Mouse (Mus musculus) MEL (cell line): Measurements from ENCODE around the gene Gm6583. TPM values are rescaled to one million over a fixed set of nuclear protein-coding genes. Genes with fewer than 3 reads are reported as not detected.

ENCODE experiments used
- DNase-seq: peaks from one replicate; pipeline ENCODE4 v3.0.0; 2011; ENCODE audit warnings: low read depth, low spot score
- H3K27ac ChIP-seq: 2 replicates; pipeline ENCODE4 v1.5.1; 2012; ENCODE audit warnings: low read depth, mild to moderate bottlenecking, control low read depth, low read length, moderate library complexity; ENCODE audit not compliant: control insufficient read depth
- H3K27me3 ChIP-seq, 2 experiments: fragments of 150-350 bp in 1 of 2; sonication (generic) in 1 of 2; 2 replicates each; pipeline ENCODE4 v1.6.1; 2012; ENCODE audit warnings: low read length in 2 of 2, mild to moderate bottlenecking in 2 of 2, improper control_type of control experiment in 1 of 2, moderate library complexity in 1 of 2; ENCODE audit not compliant: insufficient read depth in 2 of 2, control insufficient read depth in 1 of 2
- H3K36me3 ChIP-seq, 2 experiments: 2 replicates each; pipeline ENCODE4 v1.6.1; 2012 to 2014; ENCODE audit warnings: low read length in 2 of 2, improper control_type of control experiment in 1 of 2, inconsistent platforms in 1 of 2, mild to moderate bottlenecking in 1 of 2; ENCODE audit not compliant: insufficient read depth in 2 of 2, control insufficient read depth in 1 of 2
- H3K4me1 ChIP-seq, 2 experiments: fragments of 150-350 bp in 1 of 2; sonication (generic) in 1 of 2; 2 replicates each; pipeline ENCODE4 v1.6.1; 2012; ENCODE audit warnings: low read length in 2 of 2, improper control_type of control experiment in 1 of 2, mild to moderate bottlenecking in 1 of 2; ENCODE audit not compliant: insufficient read depth in 2 of 2, control insufficient read depth in 1 of 2
- H3K4me3 ChIP-seq, 2 experiments: fragments of 150-350 bp in 1 of 2; sonication (generic) in 1 of 2; 2 replicates each; pipeline ENCODE4 v1.5.1; 2012; ENCODE audit warnings: low read depth in 2 of 2, low read length in 2 of 2, mild to moderate bottlenecking in 2 of 2, moderate library complexity in 2 of 2, control low read depth in 1 of 2, improper control_type of control experiment in 1 of 2; ENCODE audit not compliant: control insufficient read depth in 1 of 2, insufficient read depth in 1 of 2
- H3K79me2 ChIP-seq: 2 replicates; pipeline ENCODE4 v1.6.1; 2012; ENCODE audit warnings: mild to moderate bottlenecking, low read length, moderate library complexity; ENCODE audit not compliant: control insufficient read depth, poor library complexity, insufficient read depth
- H3K9ac ChIP-seq: 2 replicates; pipeline ENCODE4 v1.6.1; 2012; ENCODE audit warnings: low read depth, mild to moderate bottlenecking, control low read depth, low read length, moderate library complexity; ENCODE audit not compliant: control insufficient read depth, poor library complexity, severe bottlenecking
- H3K9me3 ChIP-seq: fragments of 150-350 bp; sonication (generic); replicated peaks from 2 replicates; pipeline ENCODE4 v1.6.1; 2012; ENCODE audit warnings: mild to moderate bottlenecking, low read length, improper control_type of control experiment, moderate library complexity; ENCODE audit not compliant: insufficient read depth
- BHLHE40 ChIP-seq: IDR thresholded peaks from 2 replicates; pipeline ENCODE4 v1.6.1; 2012; ENCODE audit warnings: low read depth, mild to moderate bottlenecking, inconsistent platforms, low read length, improper control_type of control experiment, borderline replicate concordance
- CHD1 ChIP-seq: IDR thresholded peaks from 2 replicates; pipeline ENCODE4 v1.6.1; 2012; ENCODE audit warnings: low read depth, mild to moderate bottlenecking, inconsistent platforms, low read length, improper control_type of control experiment
- ELF1 ChIP-seq: IDR thresholded peaks from 2 replicates; pipeline ENCODE4 v1.6.1; 2014; ENCODE audit warnings: low read depth, mild to moderate bottlenecking, inconsistent platforms, low read length, improper control_type of control experiment, moderate library complexity
- GATA1 ChIP-seq: IDR thresholded peaks from 2 replicates; pipeline ENCODE4 v1.6.1; 2011; ENCODE audit warnings: low read depth, low read length, improper control_type of control experiment
- JUND ChIP-seq: IDR thresholded peaks from 2 replicates; pipeline ENCODE4 v1.6.1; 2011; ENCODE audit warnings: low read depth, mild to moderate bottlenecking, improper control_type of control experiment, low read length
- MAX ChIP-seq: IDR thresholded peaks from 2 replicates; pipeline ENCODE4 v1.6.1; 2011; ENCODE audit warnings: low read length, improper control_type of control experiment
- MAZ ChIP-seq: IDR thresholded peaks from 2 replicates; pipeline ENCODE4 v1.6.1; 2012; ENCODE audit warnings: low read depth, mild to moderate bottlenecking, inconsistent platforms, low read length, improper control_type of control experiment
- MEF2A ChIP-seq: IDR thresholded peaks from 2 replicates; pipeline ENCODE4 v1.6.1; 2014; ENCODE audit warnings: low read depth, mild to moderate bottlenecking, inconsistent platforms, low read length, improper control_type of control experiment; ENCODE audit not compliant: poor library complexity, insufficient replicate concordance, severe bottlenecking; ENCODE audit errors: extremely low read depth
- MYB ChIP-seq: IDR thresholded peaks from 2 replicates; pipeline ENCODE4 v1.6.1; 2011; ENCODE audit warnings: mild to moderate bottlenecking, low read depth, low read length, improper control_type of control experiment
- NRF1 ChIP-seq: IDR thresholded peaks from 2 replicates; pipeline ENCODE4 v1.6.1; 2014; ENCODE audit warnings: low read depth, mild to moderate bottlenecking, inconsistent platforms, low read length, improper control_type of control experiment, moderate library complexity; ENCODE audit not compliant: poor library complexity, insufficient read depth, severe bottlenecking
- POLR2A ChIP-seq, 2 experiments: IDR thresholded peaks; 2 replicates each; pipeline ENCODE4 v1.6.1; 2011 to 2012; ENCODE audit warnings: low read length in 2 of 2, mild to moderate bottlenecking in 2 of 2, control low read depth in 1 of 2, improper control_type of control experiment in 1 of 2, low read depth in 1 of 2, moderate library complexity in 1 of 2; ENCODE audit not compliant: control insufficient read depth in 1 of 2, insufficient read depth in 1 of 2, poor library complexity in 1 of 2
- TBP ChIP-seq: IDR thresholded peaks from 2 replicates; pipeline ENCODE4 v1.8.0; 2011; ENCODE audit warnings: low read depth, low read length, improper control_type of control experiment
- UBTF ChIP-seq: IDR thresholded peaks from 2 replicates; pipeline ENCODE4 v1.6.1; 2012; ENCODE audit warnings: low read depth, mild to moderate bottlenecking, inconsistent platforms, low read length, improper control_type of control experiment, moderate library complexity, borderline replicate concordance; ENCODE audit not compliant: insufficient read depth
- ZC3H11A ChIP-seq: IDR thresholded peaks from 2 replicates; pipeline ENCODE4 v1.6.1; 2012; ENCODE audit warnings: low read depth, mild to moderate bottlenecking, inconsistent platforms, low read length, improper control_type of control experiment
- ZNF384 ChIP-seq: IDR thresholded peaks from 2 replicates; pipeline ENCODE4 v1.6.1; 2012; ENCODE audit warnings: low read depth, mild to moderate bottlenecking, inconsistent platforms, low read length, improper control_type of control experiment
- polyA plus RNA-seq, 2 experiments: library from polyadenylated mRNA; stranded (reverse) in 1 of 2; unstranded in 1 of 2; fragments of >175 nt in 1 of 2; fragments of >200 nt in 1 of 2; gene quantifications; 2 replicates each; pipeline versions ENCODE4 v1.2.1 to v1.2.4; 2012; ENCODE audit warnings: low replicate concordance in 2 of 2, low read depth in 1 of 2; ENCODE audit not compliant: insufficient read length in 2 of 2, insufficient read depth in 1 of 2, missing spikeins in 1 of 2
- total RNA-seq: library from RNA; depleted of rRNA; stranded (reverse); fragments of 300-350 nt; gene quantifications from 2 replicates; pipeline ENCODE4 v1.2.3, GENCODE M21; 2012

Gene Gm6583
- total and polyA plus RNA-seq, 3 experiments, result 0.04 to 0.11 TPM; not detected in 1

DNA sequence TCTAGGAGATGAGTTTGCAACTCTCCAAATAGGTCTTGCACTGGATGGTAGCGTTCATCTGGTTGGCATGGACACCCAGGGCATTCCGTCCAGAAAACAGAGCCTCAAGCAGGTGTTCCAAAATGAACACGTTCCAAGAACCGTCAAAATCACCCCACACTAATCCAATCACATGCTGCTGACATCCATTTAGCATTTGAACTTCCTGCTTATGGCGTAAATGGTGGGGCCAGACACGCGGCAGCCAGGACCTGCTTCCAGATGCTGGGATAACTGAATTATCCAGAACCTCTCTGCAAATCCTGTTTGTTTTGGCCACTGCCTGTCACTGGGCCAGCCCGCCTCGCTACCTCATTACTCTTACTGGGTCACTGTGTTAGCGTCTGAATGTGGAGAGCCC, 43.5 kb upstream of the Gm6583 start:
- Histone ChIP-seq H3K4me3 (no peak overlapping the region), H3K4me1 (no peaks in the 10 kb centered on the region), H3K9ac (no peak overlapping the region), H3K9me3 (no peaks in the 10 kb centered on the region)
- TF ChIP-seq BHLHE40 (no peak), MYB (no peak), POLR2A (IDR thresholded peaks at IDR 0.05; ENCODE audit: control insufficient read depth in 1 of 2, insufficient read depth in 1 of 2, low read depth in 1 of 2, low read length in 2 of 2, poor library complexity in 1 of 2) (no peak), JUND (no peak), TBP (no peak)
- TF ChIP-seq, all 39 proteins: peak for 0
- H3K27me3 ChIP-seq, result no peaks in the 10 kb centered on the region
- DNase-seq, result no peak
- no peaks in the 10 kb centered on the region for H3K79me2 ChIP-seq
- H3K27ac ChIP-seq, result no peak overlapping the region
- no peaks in the 10 kb centered on the region for H3K36me3 ChIP-seq

DNA sequence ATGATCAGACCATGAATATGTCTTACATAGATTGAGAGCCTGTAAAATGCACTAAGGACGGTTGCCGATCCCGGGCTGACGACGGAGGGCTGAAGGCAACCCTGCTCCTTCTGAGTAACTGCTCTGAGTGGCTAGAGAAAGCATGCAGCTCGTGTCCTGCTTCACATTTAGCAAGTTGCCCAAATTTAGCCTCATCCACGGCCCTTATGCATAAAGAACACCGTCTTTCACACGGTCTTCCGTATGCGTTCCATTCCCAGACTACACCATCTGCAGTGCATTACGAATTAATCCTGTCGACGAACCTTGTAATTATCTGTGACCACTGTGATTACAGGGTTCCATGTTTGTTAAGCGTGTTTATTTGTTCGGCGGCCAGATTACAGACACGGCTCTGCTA, 40.2 kb upstream of the Gm6583 start:
- Histone ChIP-seq H3K27ac (no peak overlapping the region), H3K9ac (no peak overlapping the region), H3K4me3 (no peak overlapping the region), H3K36me3 (no peaks in the 10 kb centered on the region), H3K79me2 (no peaks in the 10 kb centered on the region), H3K9me3 (no peaks in the 10 kb centered on the region), H3K27me3 (no peaks in the 10 kb centered on the region), H3K4me1 (no peaks in the 10 kb centered on the region)
- DNase-seq, result no peak
- TF ChIP-seq GATA1, result no peak
- TF ChIP-seq ZNF384, result no peak
- no peak for TF ChIP-seq ELF1
- no peak for TF ChIP-seq NRF1
- no peak for TF ChIP-seq UBTF
- no peak for TF ChIP-seq MAZ
- TF ChIP-seq CHD1, result no peak
- TF ChIP-seq MEF2A, result no peak
- no peak for TF ChIP-seq MAX
- TF ChIP-seq ZC3H11A, result no peak
